Mouse (Mus musculus): Measurements from ENCODE around the gene Slc39a11.
A peak's percentile ranks its signal among the peaks of the same experiment; 100 is the strongest.

Gene Slc39a11

GRCm38 (mm10) chr11:113292906-113293614 is 356.8 kb downstream of the Slc39a11 start:
- DNase-seq (ENCODE audit: low spot score in 2 of 2): no peak

GRCm38 (mm10) chr11:113291781-113292714 is 357.8 kb downstream of the Slc39a11 start:
- DNase-seq (ENCODE audit: low spot score in 2 of 2): no peak

- DNase-seq (ENCODE audit: low spot score in 2 of 2): no peak
These were observed 359.0 kb downstream of the Slc39a11 start for GRCm38 (mm10) chr11:113290911-113291310.

GRCm38 (mm10) chr11:113284951-113285741 is 364.7 kb downstream of the Slc39a11 start:
- no peak for DNase-seq (ENCODE audit: low spot score in 2 of 2)

GRCm38 (mm10) chr11:113283376-113283811 is 366.5 kb downstream of the Slc39a11 start:
- DNase-seq (ENCODE audit: low spot score in 2 of 2): no peak

- DNase-seq (ENCODE audit: low spot score in 2 of 2): no peak
These were observed 371.6 kb downstream of the Slc39a11 start for GRCm38 (mm10) chr11:113278238-113278637.

GRCm38 (mm10) chr11:113277034-113277612 is 372.8 kb downstream of the Slc39a11 start:
- DNase-seq (ENCODE audit: low spot score in 2 of 2): no peak

GRCm38 (mm10) chr11:113276518-113276917 is 373.4 kb downstream of the Slc39a11 start:
- DNase-seq (ENCODE audit: low spot score in 2 of 2): no peak

- no peak for DNase-seq (ENCODE audit: low spot score in 2 of 2)
These were observed 375.8 kb downstream of the Slc39a11 start for GRCm38 (mm10) chr11:113274037-113274436.

- no peak for DNase-seq (ENCODE audit: low spot score in 2 of 2)
These were observed 378.0 kb downstream of the Slc39a11 start for GRCm38 (mm10) chr11:113271857-113272256.

- no peak for DNase-seq (ENCODE audit: low spot score in 2 of 2)
These were observed 381.0 kb downstream of the Slc39a11 start for GRCm38 (mm10) chr11:113268831-113269319.

GRCm38 (mm10) chr11:113267516-113268230 is 382.2 kb downstream of the Slc39a11 start:
- no peak for DNase-seq (ENCODE audit: low spot score in 2 of 2)

- peak; percentile 34 to 38 for DNase-seq (ENCODE audit: low spot score in 2 of 2)
These were observed 383.2 kb downstream of the Slc39a11 start for GRCm38 (mm10) chr11:113266706-113267105.

- no peak for DNase-seq (ENCODE audit: low spot score in 2 of 2)
These were observed 384.3 kb downstream of the Slc39a11 start for GRCm38 (mm10) chr11:113265567-113265966.

GRCm38 (mm10) chr11:113263971-113264370 is 385.9 kb downstream of the Slc39a11 start:
- no peak for DNase-seq (ENCODE audit: low spot score in 2 of 2)

GRCm38 (mm10) chr11:113262062-113262461 is 387.8 kb downstream of the Slc39a11 start:
- DNase-seq (ENCODE audit: low spot score in 2 of 2): no peak

- no peak for DNase-seq (ENCODE audit: low spot score in 2 of 2)
These were observed 388.5 kb downstream of the Slc39a11 start for GRCm38 (mm10) chr11:113261421-113261820.

- no peak for DNase-seq (ENCODE audit: low spot score in 2 of 2)
These were observed 390.0 kb downstream of the Slc39a11 start for GRCm38 (mm10) chr11:113259712-113260382.

- no peak for DNase-seq (ENCODE audit: low spot score in 2 of 2)
These were observed 391.9 kb downstream of the Slc39a11 start for GRCm38 (mm10) chr11:113258016-113258415.

GRCm38 (mm10) chr11:113254653-113255052 is 395.2 kb downstream of the Slc39a11 start:
- no peak for DNase-seq (ENCODE audit: low spot score in 2 of 2)

Data from frontal cortex, postnatal 36 days (tissue).